Mouse (Mus musculus): Measurements from ENCODE around the gene Slc25a24.

Slc25a24 gene

GRCm38 (mm10) chr3:109122641-109123530 is at the start of gene Slc25a24:
Slc25a24 (plus strand) TSS chr3:109123149.
- DNase-seq = peak; percentile 43 to 60

- DNase-seq = no peak
These were observed 42.8 kb upstream of the Slc25a24 start, which contains the start of gene Slc25a54 for GRCm38 (mm10) chr3:109080169-109080568. Slc25a54 (plus strand) TSS chr3:109080469.

GRCm38 (mm10) chr3:109084418-109084817 is 38.5 kb upstream of the Slc25a24 start:
- DNase-seq = no peak

- no peak for DNase-seq
These were observed 34.5 kb upstream of the Slc25a24 start for GRCm38 (mm10) chr3:109088460-109088859.

GRCm38 (mm10) chr3:109104702-109105101 is 18.2 kb upstream of the Slc25a24 start:
- DNase-seq = no peak

- DNase-seq = no peak
These were observed 5.8 kb upstream of the Slc25a24 start for GRCm38 (mm10) chr3:109117136-109117535.

- DNase-seq = no peak
These were observed 3.4 kb upstream of the Slc25a24 start for GRCm38 (mm10) chr3:109119562-109119961.

GRCm38 (mm10) chr3:109119973-109120372 is 3.0 kb upstream of the Slc25a24 start:
- no peak for DNase-seq

GRCm38 (mm10) chr3:109123531-109123981 is 607 bp downstream of the Slc25a24 start:
- DNase-seq = no peak

GRCm38 (mm10) chr3:109124091-109124490 is 1.1 kb downstream of the Slc25a24 start:
- DNase-seq = no peak

- DNase-seq = no peak
These were observed 2.6 kb downstream of the Slc25a24 start for GRCm38 (mm10) chr3:109125531-109125930.

- no peak for DNase-seq
These were observed 6.8 kb downstream of the Slc25a24 start for GRCm38 (mm10) chr3:109129768-109130167.

GRCm38 (mm10) chr3:109132966-109133365 is 10.0 kb downstream of the Slc25a24 start:
- no peak for DNase-seq

- no peak for DNase-seq
These were observed 11.1 kb downstream of the Slc25a24 start for GRCm38 (mm10) chr3:109134036-109134435.

- no peak for DNase-seq
These were observed 12.4 kb downstream of the Slc25a24 start for GRCm38 (mm10) chr3:109135352-109135751.

- no peak for DNase-seq
These were observed 29.6 kb downstream of the Slc25a24 start for GRCm38 (mm10) chr3:109152561-109152960.

GRCm38 (mm10) chr3:109153410-109153809 is 30.5 kb downstream of the Slc25a24 start:
- DNase-seq = no peak

GRCm38 (mm10) chr3:109155926-109156669 is 33.1 kb downstream of the Slc25a24 start:
- DNase-seq = no peak

GRCm38 (mm10) chr3:109157481-109157880 is 34.5 kb downstream of the Slc25a24 start:
- no peak for DNase-seq

GRCm38 (mm10) chr3:109164088-109164487 is 41.1 kb downstream of the Slc25a24 start:
- DNase-seq = no peak

GRCm38 (mm10) chr3:109164644-109165043 is 41.7 kb downstream of the Slc25a24 start:
- DNase-seq = no peak

GRCm38 (mm10) chr3:109165214-109165829 is 42.4 kb downstream of the Slc25a24 start:
- DNase-seq = no peak

GRCm38 (mm10) chr3:109169121-109169520 is 46.2 kb downstream of the Slc25a24 start:
- DNase-seq = no peak
